Mouse (Mus musculus) urinary bladder, postnatal 25 days (tissue): ENCODE results near the gene Arhgap35.

Source experiments
- DNase-seq: peaks from one replicate; pipeline ENCODE4 v3.0.0; 2022; ENCODE audit warnings: low spot score

The Arhgap35 gene

DNA sequence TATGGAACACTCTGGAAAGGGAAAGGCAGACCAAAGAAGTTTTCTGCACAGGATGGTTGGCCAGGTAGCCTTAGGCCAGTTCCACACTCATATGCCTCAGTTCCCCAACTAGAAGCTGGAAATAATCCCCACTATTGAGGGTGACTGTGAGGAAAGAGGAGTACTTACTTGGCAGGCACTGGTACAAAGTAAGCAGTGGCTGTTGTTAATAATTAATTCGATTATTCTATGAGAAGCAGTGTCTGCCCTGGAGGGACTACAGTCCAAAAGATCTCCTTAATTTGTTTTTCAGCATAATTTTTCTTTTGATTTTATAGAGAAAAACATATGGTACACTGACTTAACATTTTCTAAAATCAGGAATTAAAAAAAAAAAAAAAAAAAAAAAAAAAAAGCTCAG, 10.7 kb downstream of the Arhgap35 start:
- no peak for DNase-seq

DNA sequence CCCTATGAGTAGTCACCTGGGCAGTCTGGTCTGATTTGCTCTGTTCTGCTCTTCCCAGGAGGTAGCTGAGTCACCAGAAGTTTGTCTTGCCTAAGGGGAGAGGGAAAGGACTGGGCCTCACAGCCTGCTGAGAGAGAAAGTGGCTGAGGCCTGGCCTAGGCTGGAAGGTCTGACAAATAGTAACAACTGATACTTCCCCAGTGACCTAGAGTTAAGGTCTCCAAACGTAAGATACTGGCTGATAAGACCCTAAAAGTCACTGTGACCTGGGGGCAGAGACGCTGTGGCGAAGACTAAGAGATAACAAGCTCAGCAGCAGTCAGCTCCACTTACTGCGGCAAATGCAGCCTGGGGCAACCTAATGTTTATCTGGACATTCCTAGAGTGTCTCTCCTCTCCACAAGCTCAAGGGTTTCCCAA, 13.1 kb downstream of the Arhgap35 start:
- DNase-seq: no peak

DNA sequence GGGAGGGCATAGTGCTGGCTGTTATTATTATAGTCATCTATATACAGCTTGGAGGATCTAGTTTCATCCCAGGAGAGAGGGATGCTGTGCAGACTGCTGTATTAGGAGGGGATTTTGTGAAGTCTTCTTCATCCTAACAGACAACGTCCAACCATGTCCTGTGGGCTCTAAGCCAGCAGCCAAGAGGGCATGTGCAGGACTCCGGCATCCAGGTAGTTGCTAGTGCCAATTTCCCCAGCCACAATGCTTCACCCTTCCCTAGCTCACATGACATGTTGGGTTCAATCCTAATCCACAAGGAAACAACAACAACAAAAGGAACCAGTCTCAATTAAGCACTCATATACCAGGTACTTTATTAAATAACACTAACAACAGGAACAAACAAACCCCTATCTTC, 15.8 kb downstream of the Arhgap35 start:
- no peak for DNase-seq

DNA sequence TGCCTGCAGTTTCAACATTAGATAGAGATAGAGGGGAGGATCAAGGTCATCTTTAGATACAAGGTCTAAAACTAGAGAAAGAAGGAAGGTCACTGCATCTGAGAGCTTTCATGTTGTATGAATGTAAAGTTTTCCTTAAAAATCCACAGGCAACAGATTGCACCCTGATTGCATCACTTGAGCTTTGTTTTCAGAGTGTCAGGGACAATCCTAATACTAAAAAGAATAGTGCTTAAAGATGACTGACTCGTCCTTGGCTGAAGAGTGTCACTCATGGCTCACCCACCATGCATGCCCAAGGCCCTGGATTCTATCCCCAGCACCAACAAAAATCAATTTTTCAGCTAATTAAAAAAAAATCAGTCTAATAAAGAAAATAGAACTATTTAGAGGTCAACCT, 23.5 kb downstream of the Arhgap35 start:
- no peak for DNase-seq

DNA sequence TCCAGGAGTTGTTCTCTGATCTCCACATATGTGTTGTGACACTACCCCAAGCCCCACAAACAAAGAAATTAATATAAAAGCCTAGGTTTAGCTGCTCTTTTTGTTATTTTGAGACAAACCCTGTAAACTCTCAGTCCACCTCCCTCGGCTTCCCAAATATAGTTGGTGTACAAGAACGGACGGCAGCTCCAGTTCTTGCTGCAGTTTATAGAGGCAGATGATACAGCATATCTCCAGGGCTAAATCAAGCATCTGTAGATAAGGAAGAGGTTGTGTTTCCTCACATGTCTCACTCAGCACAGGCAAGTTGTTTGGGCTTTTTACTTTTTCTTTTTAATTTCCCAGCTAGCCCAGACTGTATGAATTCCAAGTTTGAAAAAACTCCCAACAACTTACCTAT, 27.1 kb downstream of the Arhgap35 start:
- no peak for DNase-seq

DNA sequence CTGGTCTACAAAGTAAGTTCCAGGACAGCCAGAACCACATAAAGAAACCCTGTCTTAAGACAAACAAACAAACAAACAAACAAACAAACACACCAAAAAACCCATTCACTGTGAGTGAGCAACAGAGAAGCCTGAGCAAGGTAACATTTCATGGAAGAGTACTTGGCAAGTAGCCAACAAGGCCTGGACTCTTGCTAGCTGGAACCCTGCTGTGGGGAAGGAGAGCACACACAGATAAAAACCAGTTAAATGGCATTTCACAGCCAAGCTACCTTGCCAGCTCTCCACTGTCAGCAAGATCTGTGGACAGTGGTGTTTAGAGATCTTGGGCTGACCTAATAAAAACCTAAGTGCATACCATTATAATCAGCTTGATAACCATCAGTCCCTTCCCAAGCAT, 30.4 kb downstream of the Arhgap35 start:
- DNase-seq: no peak

DNA sequence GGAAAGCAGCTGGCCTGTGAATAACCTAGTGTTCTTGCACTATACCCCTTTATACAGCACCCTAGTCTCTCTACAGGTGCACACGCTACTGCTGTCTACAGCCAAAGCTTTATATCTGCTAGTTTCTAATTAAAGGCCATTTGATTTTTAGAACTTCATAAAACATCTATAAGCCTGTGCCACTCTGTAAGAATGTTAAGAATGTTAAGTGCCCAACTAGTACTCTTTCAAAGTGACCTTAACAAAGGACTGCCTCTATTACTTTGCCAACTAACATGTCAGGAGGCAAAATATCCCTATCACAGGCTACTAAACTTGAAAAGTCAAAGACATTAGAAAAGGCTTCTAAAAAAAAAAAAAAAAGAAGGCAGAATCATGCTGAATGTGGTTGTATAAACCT, 31.0 kb downstream of the Arhgap35 start:
- no peak for DNase-seq

DNA sequence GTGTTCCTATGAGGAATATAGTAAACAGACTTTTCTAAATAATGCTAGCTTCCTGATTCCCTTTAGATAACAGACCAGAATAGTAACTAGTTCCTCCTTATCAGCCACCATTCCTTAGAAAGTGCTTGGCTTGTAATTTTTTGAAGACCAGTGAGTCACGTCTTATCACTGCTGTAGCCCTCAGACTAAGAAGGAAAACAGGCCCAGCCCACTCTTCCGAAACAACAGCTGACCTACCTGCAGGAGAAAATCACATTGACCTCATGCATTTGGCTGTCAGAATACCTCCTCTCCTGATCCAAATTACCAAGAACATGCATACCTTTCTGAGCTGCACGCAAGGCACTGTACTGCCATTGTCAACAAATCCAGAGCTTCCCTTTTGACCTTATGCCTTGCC, 32.5 kb downstream of the Arhgap35 start:
- DNase-seq: no peak

DNA sequence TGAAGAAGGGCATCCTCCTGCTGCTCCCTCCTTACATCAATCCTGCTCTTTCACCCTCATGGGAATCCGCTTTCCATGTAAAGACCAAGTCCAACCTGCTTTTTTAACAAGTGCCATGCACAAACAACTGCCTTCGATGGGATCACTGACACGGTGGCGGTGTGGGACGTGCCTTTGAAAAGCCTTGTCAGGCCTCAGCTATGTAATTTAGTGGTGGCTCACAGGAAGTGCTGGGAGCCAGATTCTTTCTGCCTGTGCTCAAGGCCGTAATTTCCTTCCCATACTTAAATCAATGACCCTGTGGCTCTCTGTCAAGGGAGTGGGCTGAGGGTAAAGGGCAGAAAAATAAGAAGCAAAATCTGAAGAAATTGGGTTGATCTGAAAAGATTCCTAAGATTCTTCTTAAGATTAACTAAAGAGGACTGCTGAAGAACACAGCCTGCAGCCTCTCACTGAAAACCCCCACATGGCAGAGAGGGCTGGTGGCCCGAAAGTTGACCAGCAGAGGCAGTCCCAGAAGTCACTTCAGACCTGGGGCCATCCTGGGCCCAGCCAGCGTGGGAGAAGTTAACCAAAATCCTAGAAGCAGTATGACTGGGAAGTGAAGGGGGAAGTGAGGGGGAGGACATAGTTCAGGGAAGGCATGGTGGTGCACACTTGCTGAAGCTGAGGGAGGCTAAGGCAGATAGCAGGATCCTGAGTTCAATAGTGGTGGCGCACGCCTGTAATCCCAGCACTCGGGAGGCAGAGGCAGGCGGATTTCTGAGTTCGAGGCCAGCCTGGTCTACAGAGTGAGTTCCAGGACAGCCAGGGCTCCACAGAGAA, 33.3 kb downstream of the Arhgap35 start:
- DNase-seq: no peak

DNA sequence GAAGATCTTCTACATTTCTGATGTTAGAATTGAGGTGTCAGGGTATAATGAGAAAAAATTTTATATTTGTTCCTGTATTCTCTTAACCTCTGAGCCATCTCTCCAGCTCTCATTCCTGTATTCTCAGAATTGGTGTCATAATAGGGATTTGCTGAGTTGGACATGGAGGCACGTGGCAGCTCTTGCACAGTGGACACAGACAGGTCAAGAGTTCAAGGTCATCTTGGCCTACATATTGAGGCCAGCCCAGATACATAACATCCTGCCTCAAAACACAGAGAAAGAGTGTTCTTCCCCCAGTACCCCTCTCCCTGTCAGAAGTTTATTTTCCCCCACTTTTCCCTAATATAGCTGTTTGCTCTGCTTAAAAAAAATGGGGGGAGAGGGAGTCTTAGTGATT, 38.1 kb downstream of the Arhgap35 start:
- DNase-seq: no peak

DNA sequence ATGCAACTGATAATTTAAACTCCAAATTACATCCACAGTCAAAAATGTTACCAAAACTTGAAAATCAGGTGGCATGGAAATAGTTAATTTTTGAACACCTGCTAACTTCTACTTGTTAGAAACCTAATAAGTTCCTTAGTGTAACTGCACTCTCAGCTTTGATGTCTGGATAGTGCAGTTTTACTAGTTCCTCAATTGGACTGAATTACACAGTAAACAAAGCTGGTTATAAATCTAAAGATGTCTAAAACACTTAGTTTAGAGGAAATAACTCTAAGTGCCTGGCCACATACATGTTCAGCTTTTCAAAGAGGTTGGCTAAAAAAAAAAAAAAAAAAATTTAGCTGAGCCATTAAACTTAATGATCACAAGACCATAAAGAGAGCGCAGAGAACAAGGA, 43.6 kb downstream of the Arhgap35 start:
- no peak for DNase-seq

DNA sequence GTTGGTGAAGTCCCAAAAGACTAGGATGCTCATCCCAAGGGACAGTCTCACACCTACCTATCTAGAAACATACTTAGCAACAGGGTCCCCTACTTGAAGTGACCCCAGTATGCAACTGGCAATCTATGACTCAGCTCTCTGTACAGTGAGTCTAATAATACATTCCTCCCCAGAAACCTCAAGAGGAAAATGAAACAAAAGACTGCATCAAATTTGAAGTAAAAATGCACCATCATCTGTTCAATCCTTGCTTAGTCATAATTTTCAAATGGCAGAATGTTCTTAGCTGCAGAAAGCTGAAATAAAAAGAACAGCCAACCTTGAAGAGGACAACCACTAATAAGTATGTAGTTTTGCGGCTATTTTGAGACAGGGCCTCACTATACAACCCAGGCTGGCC, 44.1 kb downstream of the Arhgap35 start:
- DNase-seq: no peak

DNA sequence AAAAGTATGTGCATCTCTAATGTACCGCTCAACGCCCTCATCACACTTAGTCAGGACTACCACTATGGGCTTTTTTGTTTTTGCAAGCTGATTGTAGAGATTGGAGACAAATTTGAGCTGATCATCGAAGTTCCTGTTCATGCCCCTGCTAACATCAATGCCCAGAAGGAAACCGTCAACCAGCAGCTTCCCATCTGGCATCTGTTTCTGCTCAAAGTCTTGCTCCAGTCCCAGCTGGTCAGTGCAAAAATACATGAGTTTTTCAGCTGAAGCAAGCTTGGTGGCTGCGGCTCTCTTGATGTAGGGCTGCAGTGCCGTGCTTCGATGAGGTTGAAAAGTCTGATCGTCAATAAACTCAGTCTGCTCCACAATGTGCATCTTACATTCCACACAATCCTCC, 50.3 kb downstream of the Arhgap35 start:
- no peak for DNase-seq

DNA sequence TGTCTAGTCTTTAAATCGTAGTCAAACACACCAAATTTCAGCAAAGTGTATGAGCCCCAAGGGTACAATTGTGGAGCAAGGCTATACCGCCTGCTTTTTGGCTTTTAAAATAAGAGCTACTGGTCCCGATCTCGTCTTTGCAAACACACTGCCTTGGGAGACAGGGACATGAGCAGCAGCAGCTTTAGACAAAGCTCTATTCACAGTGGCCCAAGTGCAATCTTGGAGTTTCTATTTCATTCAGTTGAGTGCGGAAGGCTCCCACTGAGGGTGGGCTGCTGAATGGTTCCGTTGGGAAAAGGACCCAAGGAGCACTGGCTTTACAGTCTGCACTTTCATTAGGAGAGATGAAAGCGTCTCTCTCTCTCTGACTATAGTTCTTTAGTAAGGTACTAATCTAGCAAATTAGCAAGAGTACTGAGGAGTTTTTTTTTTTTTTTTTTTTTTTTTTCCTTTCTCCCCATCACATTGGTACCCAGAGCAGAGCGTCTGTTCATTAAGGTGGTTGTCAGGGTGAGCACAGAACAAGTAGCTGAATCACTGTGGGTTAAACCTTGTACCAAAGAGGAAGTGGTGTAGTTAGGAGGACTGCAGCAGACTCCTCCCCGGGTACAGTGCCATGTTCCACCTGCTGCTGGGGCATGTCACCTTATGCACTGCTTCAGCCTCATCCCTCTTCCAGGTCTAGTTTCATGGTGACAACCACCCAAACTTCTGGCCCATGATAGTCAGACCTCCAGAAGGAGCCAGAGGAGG, 56.8 kb downstream of the Arhgap35 start:
- DNase-seq: no peak

DNA sequence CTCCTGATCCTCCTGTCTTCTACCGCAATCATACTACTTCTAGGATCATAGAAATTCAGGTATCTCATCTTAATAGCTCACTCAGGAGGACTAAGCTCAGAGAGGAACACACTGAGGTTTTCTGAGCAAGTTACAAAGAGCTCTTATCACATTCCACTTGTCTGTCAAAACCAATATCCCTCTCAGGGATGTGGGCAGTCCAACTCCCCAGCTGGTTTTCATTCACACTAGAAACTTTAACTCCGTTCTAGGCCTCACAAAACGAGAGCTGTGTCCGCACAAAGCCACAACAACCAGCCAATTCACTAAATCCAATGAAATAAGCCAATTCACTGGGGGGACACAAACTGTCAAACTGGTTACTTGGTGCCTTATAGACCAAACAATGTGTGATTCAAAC, 57.5 kb downstream of the Arhgap35 start:
- DNase-seq: no peak

DNA sequence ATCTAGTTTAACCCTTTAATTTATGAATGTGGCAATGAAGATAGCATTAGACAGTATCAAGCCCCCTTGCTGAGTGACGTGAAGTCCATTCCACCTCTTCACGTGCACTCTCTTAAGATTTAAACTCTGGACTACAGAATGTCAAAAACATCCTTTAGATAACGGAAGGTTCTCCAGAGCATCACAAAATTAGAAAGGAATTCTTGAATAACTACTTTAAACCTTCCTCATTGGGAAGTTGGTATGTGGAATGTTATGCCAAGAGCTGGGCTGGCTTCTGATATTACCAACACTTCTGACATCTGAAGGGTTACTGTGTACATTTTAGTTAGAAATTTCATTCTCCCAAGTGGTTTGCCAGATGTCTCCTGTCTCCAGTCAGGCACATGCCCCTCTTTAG, 60.6 kb downstream of the Arhgap35 start:
- no peak for DNase-seq

DNA sequence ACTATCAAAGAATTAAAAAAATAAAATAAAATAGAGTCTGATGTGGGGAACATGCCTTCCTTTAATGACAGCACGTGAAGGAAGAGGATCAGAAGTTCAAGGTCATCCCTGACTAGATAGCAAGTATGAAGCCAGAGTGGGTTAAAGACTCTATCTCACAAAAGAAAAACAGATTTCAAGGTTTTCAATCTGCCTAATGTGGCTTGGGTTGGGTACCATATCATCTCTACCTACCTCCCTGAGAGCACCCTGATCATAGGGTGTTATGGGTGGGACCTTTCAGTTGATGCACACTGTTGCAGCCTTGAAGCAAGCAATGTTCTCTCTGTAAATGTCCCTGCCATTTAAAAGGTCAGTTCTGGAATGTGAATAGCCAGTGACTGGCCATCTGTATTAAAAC, 63.2 kb downstream of the Arhgap35 start:
- no peak for DNase-seq

DNA sequence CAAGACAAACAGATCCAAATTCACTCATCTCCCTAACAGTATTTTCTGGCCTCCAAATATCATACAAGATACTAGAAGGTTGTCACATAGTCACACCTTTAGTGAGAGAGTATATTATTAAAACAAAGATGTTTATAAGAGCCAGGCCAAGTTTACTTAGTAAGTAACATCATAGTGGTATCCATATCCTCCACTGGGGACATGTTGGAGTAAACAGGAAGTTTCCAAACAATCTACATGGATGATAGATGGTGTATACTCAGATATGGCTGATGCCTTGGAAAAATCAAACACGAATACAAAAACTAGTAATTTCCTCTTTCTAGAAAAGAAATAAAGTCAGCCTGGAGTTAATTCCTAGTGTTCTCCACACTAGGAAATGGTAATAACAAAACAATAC, 65.5 kb downstream of the Arhgap35 start:
- no peak for DNase-seq

DNA sequence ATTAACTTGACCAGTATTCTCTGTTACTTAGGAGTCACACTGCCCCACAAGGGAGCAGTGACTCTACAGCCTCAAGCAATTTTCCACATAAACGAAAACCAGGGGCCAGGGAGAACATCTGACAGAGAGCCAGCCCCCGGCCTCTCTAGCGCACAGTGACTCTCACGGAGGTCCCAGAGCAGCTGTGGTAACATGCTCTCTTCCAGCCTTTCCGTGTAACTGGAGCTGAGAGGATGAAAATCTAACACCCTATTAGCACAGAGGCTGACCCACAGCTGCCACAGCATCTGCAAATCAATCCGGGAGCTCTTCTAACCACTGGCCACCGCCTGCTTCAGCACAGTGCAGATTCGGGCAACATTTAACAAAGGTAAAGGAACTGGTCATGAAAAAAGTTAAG, 70.0 kb downstream of the Arhgap35 start:
- no peak for DNase-seq

DNA sequence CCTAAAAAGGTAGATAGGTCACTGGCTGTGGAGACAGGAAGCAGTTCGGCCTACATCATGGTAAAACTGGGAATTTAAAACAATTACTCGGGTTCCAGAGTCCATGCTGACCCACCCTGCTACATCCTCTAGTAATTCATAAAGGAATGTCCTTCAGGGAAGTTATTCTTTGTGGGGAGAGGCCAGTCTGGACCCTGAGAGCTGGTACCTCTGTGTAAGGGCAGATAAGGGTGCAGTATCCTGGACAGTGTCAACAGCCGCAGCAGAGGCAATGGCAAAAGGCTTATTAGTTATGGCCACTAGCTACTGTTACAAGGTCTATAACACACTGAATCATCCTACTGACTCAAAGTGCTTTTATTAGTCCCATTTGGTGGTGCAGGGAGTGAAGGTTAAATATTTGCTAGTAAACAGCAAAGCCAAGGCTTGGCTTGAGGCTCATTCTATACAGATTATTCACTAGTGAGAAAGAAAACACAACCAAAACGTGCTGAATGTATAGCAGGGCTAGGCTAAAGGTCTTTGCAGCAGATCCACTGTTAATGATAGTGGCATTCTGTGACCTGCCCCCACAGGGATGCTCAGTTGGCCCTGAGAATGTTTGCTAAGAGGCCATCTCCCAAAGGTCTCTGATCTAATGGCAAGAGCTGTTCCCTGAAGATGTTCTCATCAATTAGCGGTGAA, 77.4 kb downstream of the Arhgap35 start:
- no peak for DNase-seq

DNA sequence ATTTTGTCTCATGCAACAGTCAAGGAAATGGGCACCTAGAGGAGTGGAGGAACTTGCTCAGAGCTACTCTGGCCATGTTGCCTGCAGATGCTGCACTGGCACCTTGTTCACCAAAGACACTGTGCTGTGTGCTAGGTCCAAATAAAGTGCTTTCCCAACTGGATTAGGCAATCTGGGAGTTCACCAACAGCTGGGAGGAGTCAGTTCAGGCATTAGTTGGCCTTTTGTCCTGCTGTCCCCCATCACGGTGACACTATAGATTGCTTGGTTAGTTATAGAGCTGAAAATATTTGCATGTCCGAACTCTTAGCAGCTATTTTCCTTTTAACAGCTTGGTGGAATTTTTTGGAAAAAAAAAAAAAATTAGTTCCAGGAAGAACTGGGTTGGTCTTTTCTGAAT, 88.8 kb downstream of the Arhgap35 start:
- DNase-seq: no peak

DNA sequence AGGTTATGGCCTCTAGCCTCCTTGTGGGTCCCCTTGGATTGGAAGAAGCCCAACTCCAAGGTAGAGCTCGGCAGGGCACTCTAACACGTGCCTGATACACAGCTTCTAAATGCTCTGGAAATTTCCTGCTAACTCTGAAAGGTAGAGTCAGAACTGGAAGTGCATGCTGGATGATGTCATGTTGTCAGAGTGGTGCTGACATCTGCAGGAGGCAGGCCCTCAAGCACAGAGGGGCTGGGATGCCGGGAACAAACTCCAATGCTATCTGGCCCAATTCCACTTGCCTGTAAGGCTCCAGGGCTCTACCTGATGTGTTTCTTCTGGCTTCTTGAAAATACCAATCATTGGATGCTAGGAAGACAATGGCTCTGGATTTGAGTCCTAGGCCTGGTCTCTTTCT, 89.3 kb downstream of the Arhgap35 start:
- no peak for DNase-seq

DNA sequence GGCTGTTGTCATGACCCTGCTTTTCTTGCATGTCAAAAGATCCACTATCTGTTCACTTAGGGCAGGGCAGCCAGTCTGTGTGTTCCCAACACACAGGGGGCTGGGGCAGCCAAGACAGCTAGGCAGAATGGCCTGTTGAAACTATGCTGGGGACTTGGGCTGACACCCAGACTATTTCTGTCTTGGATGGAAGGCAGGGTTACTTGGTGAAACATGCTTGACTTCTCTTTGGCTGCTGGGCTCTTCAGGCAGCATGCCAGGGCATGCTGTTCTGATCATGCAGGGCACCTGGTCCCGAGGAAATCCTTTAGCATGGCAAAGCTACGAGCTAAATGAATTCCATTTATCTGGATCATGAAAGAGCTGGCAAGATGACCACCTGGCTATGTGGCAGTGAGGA, 90.5 kb downstream of the Arhgap35 start:
- DNase-seq: no peak
